Mouse (Mus musculus): Measurements from ENCODE around the gene Lrrc2. TPM values are rescaled to one million over a fixed set of nuclear protein-coding genes. Genes with fewer than 3 reads are reported as not detected.

Gene Lrrc2
- polyA plus RNA-seq, 1 experiment from 2014 or later = 0.51 TPM

DNA sequence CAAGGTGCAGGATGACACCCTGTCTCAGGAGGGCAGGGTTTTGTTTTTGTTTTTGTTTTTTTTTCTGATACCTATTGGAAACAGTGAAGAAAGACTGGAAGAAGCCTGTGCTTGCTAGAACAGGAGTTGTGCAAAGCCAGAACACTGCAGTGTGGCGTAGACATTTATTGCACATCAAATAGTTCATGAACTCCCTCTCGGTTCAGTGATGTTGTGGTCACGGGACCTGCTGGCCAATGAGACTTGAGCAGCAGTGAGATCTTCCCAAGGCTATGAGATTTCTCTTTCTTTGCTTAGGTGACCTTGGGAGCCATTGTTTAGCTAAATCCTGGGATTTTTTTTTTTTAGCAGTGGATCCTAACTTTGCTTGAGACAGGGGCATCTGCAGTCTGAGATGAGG is 36.7 kb downstream of the Lrrc2 start:
- Histone ChIP-seq H3K4me3 (replicated peaks; ENCODE audit: low read depth, low read length) (no peak overlapping the region), H3K36me3 (ENCODE audit: control insufficient read depth, insufficient read depth, low read length) (no peaks in the 10 kb centered on the region), H3K9me3 (ENCODE audit: control insufficient read depth, low read length) (no peaks in the 10 kb centered on the region), H3K4me1 (ENCODE audit: control insufficient read depth, insufficient read depth, low read length) (no peaks in the 10 kb centered on the region), H3K4me2 (ENCODE audit: low read length) (no peak overlapping the region), H3K27me3 (ENCODE audit: control insufficient read depth, insufficient read depth, low read length) (no peaks in the 10 kb centered on the region), H3K27ac (replicated peaks; ENCODE audit: low read depth, low read length) (no peak overlapping the region), H3K9ac (replicated peaks; ENCODE audit: low read length) (no peak overlapping the region)
- DNase-seq = no peak
- WGBS = 78% methylated on average over 3 of the region's 3 CpGs
- no peak for ATAC-seq (ENCODE audit: low FRiP score, low TSS enrichment)

DNA sequence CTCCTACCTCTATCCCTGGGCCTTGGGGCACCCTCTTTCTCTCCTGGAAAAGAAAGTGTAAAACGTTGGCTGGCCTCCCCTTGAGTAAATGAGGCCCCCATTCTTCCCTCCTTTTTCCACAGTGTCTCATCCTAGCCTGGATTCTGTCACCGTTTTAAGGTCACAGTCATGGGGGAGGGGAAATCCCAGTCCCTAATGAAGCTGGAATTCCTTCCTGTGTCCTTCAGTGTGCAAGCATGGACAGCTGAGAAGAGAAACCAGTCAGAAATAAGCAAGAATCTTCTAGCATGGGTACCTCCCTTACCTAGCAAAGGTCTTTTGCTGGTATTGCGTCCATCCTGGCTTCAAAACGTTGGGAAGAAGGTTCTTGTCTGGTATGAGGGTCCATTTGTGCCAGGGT is 37.8 kb downstream of the Lrrc2 start:
- no peaks in the 10 kb centered on the region for H3K9me3 ChIP-seq (ENCODE audit: control insufficient read depth, low read length)
- no peak overlapping the region for H3K9ac ChIP-seq (replicated peaks; ENCODE audit: low read length)
- ATAC-seq (ENCODE audit: low FRiP score, low TSS enrichment) (no peak), DNase-seq (no peak)
- H3K4me1 ChIP-seq (ENCODE audit: control insufficient read depth, insufficient read depth, low read length) = no peaks in the 10 kb centered on the region
- no peaks in the 10 kb centered on the region for H3K27me3 ChIP-seq (ENCODE audit: control insufficient read depth, insufficient read depth, low read length)
- 62% methylated on average over 4 of the region's 4 CpGs for WGBS
- H3K4me3 ChIP-seq (replicated peaks; ENCODE audit: low read depth, low read length) = no peak overlapping the region
- no peak overlapping the region for H3K4me2 ChIP-seq (ENCODE audit: low read length)
- no peak overlapping the region for H3K27ac ChIP-seq (replicated peaks; ENCODE audit: low read depth, low read length)
- no peaks in the 10 kb centered on the region for H3K36me3 ChIP-seq (ENCODE audit: control insufficient read depth, insufficient read depth, low read length)

- no peak overlapping the region for H3K27ac ChIP-seq (replicated peaks; ENCODE audit: low read depth, low read length)
- ATAC-seq (ENCODE audit: low FRiP score, low TSS enrichment) = no peak
- WGBS = 88% methylated on average over 2 of the region's 2 CpGs
- H3K9me3 ChIP-seq (ENCODE audit: control insufficient read depth, low read length) = no peaks in the 10 kb centered on the region
- H3K27me3 ChIP-seq (ENCODE audit: control insufficient read depth, insufficient read depth, low read length) = no peaks in the 10 kb centered on the region
- DNase-seq = no peak
- H3K4me1 ChIP-seq (ENCODE audit: control insufficient read depth, insufficient read depth, low read length) = no peaks in the 10 kb centered on the region
- H3K4me3 ChIP-seq (replicated peaks; ENCODE audit: low read depth, low read length) = no peak overlapping the region
- no peak overlapping the region for H3K4me2 ChIP-seq (ENCODE audit: low read length)
- no peaks in the 10 kb centered on the region for H3K36me3 ChIP-seq (ENCODE audit: control insufficient read depth, insufficient read depth, low read length)
- H3K9ac ChIP-seq (replicated peaks; ENCODE audit: low read length) = no peak overlapping the region
Observed at GRCm38 (mm10) chr9:110989543-110989942, 38.2 kb downstream of the Lrrc2 start.

- no peak for DNase-seq
- H3K4me2 ChIP-seq (ENCODE audit: low read length) = no peak within 1 kb of the TSS
- no peaks in the 10 kb centered on the region for H3K4me1 ChIP-seq (ENCODE audit: control insufficient read depth, insufficient read depth, low read length)
- H3K9ac ChIP-seq (replicated peaks; ENCODE audit: low read length) = no peak within 1 kb of the TSS
- no peaks in the 10 kb centered on the region for H3K27me3 ChIP-seq (ENCODE audit: control insufficient read depth, insufficient read depth, low read length)
- H3K36me3 ChIP-seq (ENCODE audit: control insufficient read depth, insufficient read depth, low read length) = no peaks in the 10 kb centered on the region
- no peak within 1 kb of the TSS for H3K27ac ChIP-seq (replicated peaks; ENCODE audit: low read depth, low read length)
- H3K4me3 ChIP-seq (replicated peaks; ENCODE audit: low read depth, low read length) = no peak within 1 kb of the TSS
- 83% methylated on average over 6 of the region's 6 CpGs for WGBS
- no peaks in the 10 kb centered on the region for H3K9me3 ChIP-seq (ENCODE audit: control insufficient read depth, low read length)
- ATAC-seq (ENCODE audit: low FRiP score, low TSS enrichment) = no peak
Observed at GRCm38 (mm10) chr9:110990204-110990603, 38.9 kb downstream of the Lrrc2 start, which contains the start of gene Rtp3. Gene Rtp3, minus strand, starts transcription at chr9:110990583.

DNA sequence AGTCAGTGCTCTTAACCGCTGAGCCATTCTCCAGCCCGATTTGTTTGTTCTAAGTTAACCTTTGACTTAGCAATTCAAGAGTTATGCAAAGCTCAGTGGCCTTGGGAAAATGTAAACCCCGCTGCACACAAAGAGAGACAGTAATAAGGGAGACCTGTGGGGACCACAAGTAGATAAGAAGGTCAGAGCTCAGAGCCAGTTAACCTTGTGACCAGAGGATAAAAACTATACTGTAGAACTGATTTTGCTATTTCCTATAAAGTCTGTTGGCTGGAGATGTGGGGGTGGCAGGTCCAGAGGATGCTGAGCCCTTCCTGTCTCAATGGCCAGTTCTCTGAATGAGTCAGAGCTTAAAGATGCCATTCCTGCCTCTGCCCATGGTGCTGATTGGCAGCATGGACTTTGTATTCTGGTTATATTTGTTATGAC is 42.0 kb downstream of the Lrrc2 start:
- Histone ChIP-seq H3K36me3 (ENCODE audit: control insufficient read depth, insufficient read depth, low read length) (no peaks in the 10 kb centered on the region), H3K27me3 (ENCODE audit: control insufficient read depth, insufficient read depth, low read length) (no peaks in the 10 kb centered on the region), H3K4me2 (ENCODE audit: low read length) (no peak overlapping the region), H3K9me3 (ENCODE audit: control insufficient read depth, low read length) (no peaks in the 10 kb centered on the region), H3K4me3 (replicated peaks; ENCODE audit: low read depth, low read length) (no peak overlapping the region), H3K4me1 (ENCODE audit: control insufficient read depth, insufficient read depth, low read length) (no peaks in the 10 kb centered on the region), H3K27ac (replicated peaks; ENCODE audit: low read depth, low read length) (no peak overlapping the region), H3K9ac (replicated peaks; ENCODE audit: low read length) (no peak overlapping the region)
- 52% methylated on average over 3 of the region's 3 CpGs for WGBS
- no peak for DNase-seq
- ATAC-seq (ENCODE audit: low FRiP score, low TSS enrichment) = no peak

- no peak; the same call in 1 of the 2 replicates for ATAC-seq (ENCODE audit: low FRiP score, low TSS enrichment)
- Histone ChIP-seq H3K9ac (replicated peaks; ENCODE audit: low read length) (peak overlapping the region; percentile 45; the same call in 1 of the 2 replicates), H3K4me2 (ENCODE audit: low read length) (peak overlapping the region; percentile 53), H3K4me3 (replicated peaks; ENCODE audit: low read depth, low read length) (peak overlapping the region; percentile 39), H3K27me3 (ENCODE audit: control insufficient read depth, insufficient read depth, low read length) (no peaks in the 10 kb centered on the region), H3K9me3 (ENCODE audit: control insufficient read depth, low read length) (no peaks in the 10 kb centered on the region), H3K27ac (replicated peaks; ENCODE audit: low read depth, low read length) (peak overlapping the region; percentile 72; the same call in 1 of the 2 replicates), H3K36me3 (ENCODE audit: control insufficient read depth, insufficient read depth, low read length) (no peaks in the 10 kb centered on the region), H3K4me1 (ENCODE audit: control insufficient read depth, insufficient read depth, low read length) (no peaks in the 10 kb centered on the region)
- DNase-seq = peak; percentile 87
- WGBS = 11% methylated on average over 13 of the region's 13 CpGs
Observed at GRCm38 (mm10) chr9:110994716-110995172, 43.4 kb downstream of the Lrrc2 start.

DNA sequence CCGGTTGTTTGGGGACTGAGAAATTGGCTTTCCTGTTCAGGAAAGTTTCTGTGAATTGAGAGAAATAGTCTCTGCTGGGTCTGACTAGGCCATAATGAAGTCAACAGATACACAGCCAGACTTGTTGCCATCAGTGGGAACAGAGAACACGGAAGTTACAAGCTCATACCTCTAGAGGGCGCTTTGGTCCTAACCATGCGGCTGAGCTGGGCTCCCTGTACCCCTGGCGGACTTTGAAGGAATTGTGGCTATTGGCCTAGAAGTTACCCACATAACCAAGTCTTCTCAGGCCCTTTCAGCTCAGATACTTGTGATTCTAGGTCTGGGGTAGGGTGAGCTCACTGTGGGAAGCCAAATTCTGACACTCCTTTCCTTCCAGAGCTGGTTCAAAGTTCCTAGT is 45.9 kb downstream of the Lrrc2 start:
- Histone ChIP-seq H3K27ac (replicated peaks; ENCODE audit: low read depth, low read length) (no peak overlapping the region), H3K9ac (replicated peaks; ENCODE audit: low read length) (no peak overlapping the region), H3K9me3 (ENCODE audit: control insufficient read depth, low read length) (no peaks in the 10 kb centered on the region), H3K4me3 (replicated peaks; ENCODE audit: low read depth, low read length) (no peak overlapping the region), H3K36me3 (ENCODE audit: control insufficient read depth, insufficient read depth, low read length) (no peaks in the 10 kb centered on the region), H3K27me3 (ENCODE audit: control insufficient read depth, insufficient read depth, low read length) (no peaks in the 10 kb centered on the region), H3K4me1 (ENCODE audit: control insufficient read depth, insufficient read depth, low read length) (no peaks in the 10 kb centered on the region), H3K4me2 (ENCODE audit: low read length) (no peak overlapping the region)
- WGBS = 5% methylated on average over 5 of the region's 5 CpGs
- DNase-seq (peak; percentile 83), ATAC-seq (ENCODE audit: low FRiP score, low TSS enrichment) (no peak)

- H3K27ac ChIP-seq (replicated peaks; ENCODE audit: low read depth, low read length) = no peak overlapping the region
- no peak overlapping the region for H3K4me3 ChIP-seq (replicated peaks; ENCODE audit: low read depth, low read length)
- ATAC-seq (ENCODE audit: low FRiP score, low TSS enrichment) (no peak), DNase-seq (no peak)
- no peaks in the 10 kb centered on the region for H3K4me1 ChIP-seq (ENCODE audit: control insufficient read depth, insufficient read depth, low read length)
- no peak overlapping the region for H3K4me2 ChIP-seq (ENCODE audit: low read length)
- WGBS = 85% methylated on average over 2 of the region's 2 CpGs
- no peak overlapping the region for H3K9ac ChIP-seq (replicated peaks; ENCODE audit: low read length)
- no peaks in the 10 kb centered on the region for H3K36me3 ChIP-seq (ENCODE audit: control insufficient read depth, insufficient read depth, low read length)
- H3K9me3 ChIP-seq (ENCODE audit: control insufficient read depth, low read length) = no peaks in the 10 kb centered on the region
- H3K27me3 ChIP-seq (ENCODE audit: control insufficient read depth, insufficient read depth, low read length) = no peaks in the 10 kb centered on the region
Observed at GRCm38 (mm10) chr9:110999056-110999455, 47.7 kb downstream of the Lrrc2 start.

DNA sequence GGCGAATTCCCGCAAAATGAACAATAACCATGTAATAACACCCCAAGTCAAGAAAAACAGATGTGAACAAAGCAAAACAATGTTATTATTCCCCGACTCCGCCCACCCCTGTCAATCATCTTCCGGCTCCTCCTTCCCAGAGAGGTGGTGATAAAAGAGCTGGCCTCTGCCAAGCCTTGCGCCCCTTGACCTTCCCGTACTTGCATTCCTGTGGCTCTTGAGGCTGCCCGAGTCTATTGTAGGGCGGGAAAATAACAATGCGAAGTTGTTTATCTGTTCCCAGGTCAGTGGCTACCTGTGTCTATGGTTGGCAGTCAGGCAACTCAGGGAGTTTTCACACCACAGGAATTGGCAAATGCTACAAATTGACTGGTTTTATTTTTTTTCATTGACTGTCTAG is 48.5 kb downstream of the Lrrc2 start:
- Histone ChIP-seq H3K27ac (replicated peaks; ENCODE audit: low read depth, low read length) (no peak overlapping the region), H3K27me3 (ENCODE audit: control insufficient read depth, insufficient read depth, low read length) (no peaks in the 10 kb centered on the region), H3K9ac (replicated peaks; ENCODE audit: low read length) (no peak overlapping the region), H3K36me3 (ENCODE audit: control insufficient read depth, insufficient read depth, low read length) (no peaks in the 10 kb centered on the region), H3K4me3 (replicated peaks; ENCODE audit: low read depth, low read length) (no peak overlapping the region), H3K4me1 (ENCODE audit: control insufficient read depth, insufficient read depth, low read length) (no peaks in the 10 kb centered on the region), H3K9me3 (ENCODE audit: control insufficient read depth, low read length) (no peaks in the 10 kb centered on the region), H3K4me2 (ENCODE audit: low read length) (no peak overlapping the region)
- ATAC-seq (ENCODE audit: low FRiP score, low TSS enrichment) = no peak
- no peak for DNase-seq
- 87% methylated on average over 10 of the region's 10 CpGs for WGBS

Measured in midbrain, embryonic 14.5 days (tissue).